Mouse (Mus musculus) thymus, postnatal 4 days (tissue): Measurements from ENCODE around the gene Chrd.

ENCODE experiments used
- DNase-seq: peaks from one replicate; pipeline ENCODE4 v3.0.0; 2021

The Chrd gene

DNA sequence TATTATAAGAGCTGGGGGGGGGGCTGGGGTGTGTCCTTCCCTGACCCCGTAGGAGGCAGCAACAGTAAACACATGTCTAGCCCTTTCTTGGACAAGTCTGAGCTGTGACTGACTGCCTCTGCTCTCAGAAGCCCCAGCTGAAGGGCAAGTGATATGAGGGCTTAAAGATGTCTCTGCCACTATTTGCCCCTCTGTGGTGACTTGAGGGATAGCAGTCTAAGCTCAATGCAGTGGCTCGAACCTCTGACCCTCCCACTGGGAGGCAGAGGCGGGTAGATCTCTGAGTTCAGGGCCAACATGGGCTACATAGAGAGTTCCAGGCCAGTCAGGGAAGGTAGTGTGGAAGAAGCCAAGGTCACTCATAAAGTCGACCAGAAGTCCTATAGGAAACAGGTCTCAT is 22.1 kb upstream of the Chrd start:
- DNase-seq: no peak

DNA sequence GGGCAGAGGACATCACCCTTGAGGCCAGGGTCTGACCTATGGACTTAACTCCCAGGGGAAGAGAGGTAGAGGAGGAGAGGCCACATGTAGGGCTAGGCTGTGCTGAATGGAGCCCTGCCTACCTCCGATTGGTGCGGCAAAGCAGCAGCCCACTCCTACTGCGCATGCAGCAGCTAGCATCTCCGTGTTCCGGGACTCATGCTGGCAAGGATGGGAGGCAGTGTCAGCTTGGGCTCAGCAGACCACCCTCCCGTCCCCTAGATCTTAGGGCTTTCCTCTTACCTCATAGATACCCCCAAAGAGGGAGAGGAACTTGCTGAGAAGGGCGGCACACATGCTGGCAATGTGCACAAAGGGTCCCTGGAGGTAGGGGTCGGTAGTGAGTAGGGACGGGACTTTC is 20.7 kb upstream of the Chrd start:
- no peak for DNase-seq

DNA sequence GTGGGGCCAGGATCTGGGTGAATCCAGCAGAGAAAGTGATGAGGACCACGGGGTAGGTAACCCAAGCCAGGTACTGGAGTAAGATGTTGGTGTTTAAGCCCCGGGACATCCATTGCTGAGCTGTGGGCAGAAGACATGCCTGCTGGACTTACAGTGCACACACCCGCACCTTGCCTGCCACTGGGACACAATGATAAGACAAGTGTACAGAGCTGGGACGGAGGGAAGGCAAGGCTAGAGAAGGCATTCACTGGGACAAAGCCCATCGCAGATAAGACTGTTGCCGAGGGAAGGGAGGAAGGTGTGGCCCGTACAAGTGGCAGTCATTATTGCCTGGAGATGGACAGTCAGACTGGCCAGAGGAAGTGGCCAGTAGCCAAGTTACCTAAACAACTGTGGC is 20.0 kb upstream of the Chrd start:
- no peak for DNase-seq

DNA sequence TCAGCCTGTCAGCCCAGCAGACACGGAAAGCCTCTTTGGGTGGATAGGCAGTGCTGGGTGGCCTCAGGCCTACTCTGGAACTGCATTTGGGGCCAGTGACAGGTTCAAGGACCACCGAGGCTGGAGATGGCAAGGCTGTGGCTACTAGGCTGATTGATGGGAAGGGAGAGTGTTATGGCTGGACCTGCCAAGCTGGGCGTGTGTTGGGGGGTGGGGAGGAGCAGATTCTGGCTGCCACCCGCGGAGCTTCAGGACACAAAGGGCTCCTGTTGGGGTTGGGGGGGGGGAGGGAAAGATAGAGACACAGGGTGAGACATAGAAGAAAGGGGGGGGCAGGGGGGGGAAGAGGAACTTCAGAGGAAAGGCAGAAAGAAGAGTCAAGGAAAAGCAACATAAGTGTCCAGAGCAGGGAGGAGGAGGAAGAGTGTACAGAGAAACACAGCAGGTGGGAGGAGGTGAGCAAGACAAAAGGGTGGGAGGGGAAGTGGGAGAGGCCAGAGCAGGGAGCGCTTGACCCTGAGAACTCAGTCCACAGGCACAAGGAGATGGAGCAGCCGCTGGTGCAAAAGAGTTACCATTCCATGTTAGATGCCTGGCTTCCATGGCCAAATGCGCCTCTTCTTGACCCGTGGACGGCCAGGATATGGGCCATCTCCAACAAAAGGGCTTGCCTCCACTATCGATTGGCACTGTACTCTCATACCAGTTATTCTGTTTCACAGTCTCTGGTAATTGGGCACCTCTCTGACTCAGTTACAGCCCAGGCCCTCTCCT is 18.4 kb upstream of the Chrd start:
- no peak for DNase-seq

DNA sequence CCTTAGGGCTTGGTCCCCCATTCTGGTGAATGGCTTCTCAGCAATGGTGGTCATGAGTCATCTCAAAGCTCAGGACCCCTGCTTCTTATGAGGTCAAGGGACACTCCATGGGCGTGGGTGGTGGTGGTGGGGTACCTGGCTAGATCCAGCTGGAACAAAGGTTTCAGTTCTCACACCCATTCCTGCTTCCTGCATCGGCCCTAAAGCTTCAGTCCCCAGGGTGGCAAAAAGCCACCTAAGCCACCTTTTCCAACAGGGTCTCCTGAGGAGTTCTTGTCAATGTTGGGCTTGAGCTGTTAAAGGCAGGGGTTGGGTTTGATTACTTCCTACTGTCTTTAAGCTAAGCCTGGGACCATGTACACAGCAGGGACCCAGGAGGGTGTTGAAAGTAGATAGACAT is 17.8 kb upstream of the Chrd start:
- no peak for DNase-seq

DNA sequence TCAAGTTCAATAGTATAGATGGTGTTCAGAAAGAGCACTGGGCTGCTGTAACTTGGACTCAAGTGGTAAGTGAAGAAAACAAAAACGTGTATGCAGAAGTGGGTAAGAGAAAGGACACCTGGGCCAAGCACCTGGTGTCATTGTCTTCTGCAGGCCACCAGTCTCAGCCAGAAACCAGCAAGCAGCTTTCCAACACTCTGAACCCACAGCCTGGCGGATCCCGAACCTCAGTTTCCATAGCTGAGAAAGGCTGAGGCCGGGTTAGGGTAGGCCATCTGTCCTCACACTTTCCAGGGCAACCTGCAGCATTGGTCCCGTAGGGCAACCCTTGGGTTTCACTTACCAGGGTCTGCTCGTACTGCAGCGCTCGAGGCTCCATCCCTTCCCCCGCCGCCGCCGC is 17.4 kb upstream of the Chrd start:
- no peak for DNase-seq

DNA sequence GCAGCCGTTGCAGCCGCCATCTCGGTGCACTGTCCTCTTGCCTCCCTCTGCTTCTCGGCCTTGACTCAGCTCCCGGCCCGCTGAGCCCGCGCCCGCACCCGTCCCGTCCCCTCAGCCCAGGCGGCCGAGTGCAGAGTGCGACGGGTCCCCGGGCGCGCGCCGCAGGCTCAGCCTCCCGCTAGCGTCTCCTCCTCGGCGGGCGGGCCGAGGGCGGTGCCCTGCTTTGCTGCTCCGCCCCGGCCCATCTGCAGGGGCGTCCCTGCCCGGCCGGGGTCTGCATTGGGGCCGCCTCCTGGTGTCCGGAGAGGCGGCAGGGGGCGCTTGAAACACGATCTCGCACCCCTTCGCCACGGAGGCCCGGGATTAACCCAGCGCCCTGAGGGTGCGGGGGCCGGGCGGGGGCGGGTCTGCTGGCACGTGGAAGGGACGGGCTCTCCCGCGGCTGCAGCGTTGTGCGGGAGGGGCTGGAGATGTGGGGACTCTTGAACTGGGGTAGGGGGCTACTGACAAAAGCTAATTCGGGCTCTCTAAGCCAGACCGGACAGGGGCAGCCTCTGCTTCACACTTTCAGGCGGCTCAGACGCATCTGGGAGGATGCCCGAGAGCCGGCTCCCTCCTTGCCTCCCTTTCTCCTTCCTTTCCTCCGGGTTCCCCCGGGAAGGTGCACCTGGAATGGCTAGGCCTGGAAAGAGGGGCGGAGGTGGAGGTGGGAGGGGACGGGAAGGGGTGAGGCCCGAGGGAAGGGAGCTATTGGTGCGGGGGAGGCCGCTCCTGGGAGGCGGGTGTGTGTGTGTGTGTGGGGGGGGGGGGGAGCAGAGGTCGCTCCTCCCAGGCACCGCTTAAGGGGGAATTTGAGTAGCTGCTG is 16.7 kb upstream of the Chrd start:
- DNase-seq: peak; percentile 82

DNA sequence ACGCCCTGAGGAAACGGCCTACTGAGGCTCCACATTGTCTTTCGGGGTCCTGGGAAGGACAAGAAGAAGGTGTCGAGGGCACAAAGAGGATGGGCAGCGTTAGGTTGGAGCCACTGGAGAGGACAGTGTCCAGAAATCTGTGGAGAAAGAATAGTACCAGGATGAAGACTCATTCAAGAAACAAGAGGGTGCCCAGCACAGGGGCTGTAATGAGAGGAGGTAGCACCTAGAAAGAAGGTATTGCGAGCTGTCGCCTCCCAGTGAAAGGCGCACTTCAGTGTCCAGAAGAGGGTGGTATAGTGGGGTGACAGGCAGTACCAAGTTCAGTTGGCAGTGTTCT is 16.1 kb upstream of the Chrd start:
- DNase-seq: no peak

DNA sequence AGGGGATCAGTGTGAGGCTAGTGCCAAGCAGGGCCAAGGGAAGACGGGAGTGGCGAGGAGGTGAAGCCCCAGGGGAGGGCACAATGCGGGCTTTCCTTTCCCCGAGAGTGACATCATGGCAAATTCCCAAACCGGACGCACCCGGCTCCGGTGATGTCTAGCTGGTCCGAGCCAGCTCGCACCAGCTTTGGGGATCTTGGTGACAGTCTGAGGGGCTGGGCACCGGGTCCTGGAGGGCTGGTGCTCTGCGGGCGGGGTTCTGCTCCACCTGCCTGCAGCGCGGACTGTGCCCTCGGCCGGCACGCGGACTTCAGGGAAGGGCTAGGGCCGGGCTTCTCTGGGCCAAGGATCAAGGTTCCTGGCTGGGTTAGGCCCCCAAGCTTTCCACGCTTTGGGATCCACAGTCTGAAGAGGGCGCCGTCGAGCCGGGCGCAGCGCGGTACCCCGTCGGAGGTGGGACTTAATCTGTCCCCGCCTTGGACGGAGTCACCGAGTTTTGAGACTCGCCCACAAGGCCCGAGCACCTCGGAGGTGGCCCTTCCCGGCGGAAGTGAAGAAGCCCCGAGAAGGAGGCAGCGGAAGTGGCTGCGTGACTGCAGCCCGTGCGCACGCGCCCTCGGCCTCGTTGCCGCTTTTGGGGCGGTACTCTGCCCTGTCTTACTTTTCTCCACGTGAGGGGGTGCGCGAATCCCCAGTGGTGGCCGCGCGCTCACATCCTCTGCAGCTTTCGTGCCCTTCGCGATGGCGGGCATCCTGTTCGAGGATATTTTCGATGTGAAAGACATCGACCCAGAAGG is 15.5 kb upstream of the Chrd start, which contains the start of the genes Polr2h and Clcn2:
TSS of gene Polr2h (plus strand) at position 485 of the 797 bp plus-strand sequence.
TSS of gene Clcn2 (minus strand) at position 566 of the 797 bp plus-strand sequence.
- DNase-seq: peak; percentile 98

DNA sequence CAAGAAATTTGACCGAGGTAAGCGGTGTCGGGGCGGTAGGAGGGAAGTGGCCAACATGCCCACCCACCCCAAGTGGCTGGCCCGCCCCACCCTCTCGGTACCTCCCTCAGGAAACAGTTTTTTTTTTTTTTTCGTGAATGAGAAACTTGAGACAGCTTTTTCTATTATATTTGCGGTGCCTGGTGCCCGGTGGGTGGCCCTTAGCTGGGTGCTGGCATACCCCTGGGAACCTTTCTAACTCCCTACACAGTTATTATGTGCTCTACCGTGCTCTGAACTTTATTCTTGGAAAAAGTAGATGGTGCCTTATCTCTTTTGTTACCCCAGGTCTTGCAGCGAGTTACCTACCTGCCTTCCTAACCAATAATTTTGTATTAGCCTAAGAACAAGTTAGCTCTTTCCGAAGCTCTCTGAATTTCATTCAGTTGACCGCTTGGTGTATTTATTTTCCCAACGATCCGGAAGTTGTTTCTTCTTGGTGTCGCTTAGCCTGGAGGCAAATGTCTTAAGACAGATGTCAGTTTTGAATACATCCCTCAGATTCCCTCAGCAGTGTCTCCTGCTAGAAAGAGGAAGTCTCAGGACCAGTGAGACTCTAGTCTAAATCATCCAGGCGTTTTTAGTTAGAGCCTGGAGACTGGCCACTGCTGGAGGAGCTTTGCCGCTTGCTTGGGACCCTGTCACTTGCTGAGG is 14.8 kb upstream of the Chrd start:
- DNase-seq: no peak

DNA sequence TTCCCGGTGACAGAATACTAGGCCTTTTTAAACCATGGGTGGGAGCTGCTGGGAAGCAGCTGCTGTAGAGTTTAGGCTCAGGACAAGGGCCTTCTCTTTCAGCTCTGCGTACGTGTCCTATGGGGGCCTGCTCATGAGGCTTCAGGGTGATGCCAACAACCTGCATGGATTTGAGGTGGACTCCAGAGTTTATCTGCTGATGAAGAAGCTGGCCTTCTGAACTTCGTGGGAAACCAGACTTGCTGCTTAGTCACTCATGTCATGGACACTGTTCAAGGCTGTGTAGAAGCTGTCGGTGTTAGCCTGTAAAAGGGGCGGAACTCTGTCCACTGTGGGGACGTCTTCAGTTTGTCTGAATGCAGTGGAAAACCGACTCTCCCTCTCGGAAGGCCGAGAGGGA is 11.1 kb upstream of the Chrd start:
- no peak for DNase-seq

DNA sequence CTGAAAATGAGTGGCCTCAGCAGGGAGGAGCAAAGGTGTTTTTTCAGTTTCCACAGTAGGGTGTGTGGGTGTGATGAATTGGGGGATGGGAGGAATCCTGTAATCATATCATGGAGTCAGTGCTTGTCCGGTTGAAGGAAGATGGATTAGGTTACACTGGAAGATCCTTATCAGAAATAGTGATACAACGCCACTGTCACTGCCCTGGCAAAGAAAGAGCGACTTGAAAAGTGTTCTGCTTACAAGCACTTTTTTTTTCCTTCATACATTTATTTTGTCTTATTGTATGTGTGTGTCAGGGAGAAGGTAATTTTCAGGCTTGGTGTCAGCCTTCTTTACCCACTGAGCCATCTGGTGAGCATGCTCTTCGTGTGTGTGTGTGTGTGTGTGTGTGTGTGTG is 10.2 kb upstream of the Chrd start:
- no peak for DNase-seq

DNA sequence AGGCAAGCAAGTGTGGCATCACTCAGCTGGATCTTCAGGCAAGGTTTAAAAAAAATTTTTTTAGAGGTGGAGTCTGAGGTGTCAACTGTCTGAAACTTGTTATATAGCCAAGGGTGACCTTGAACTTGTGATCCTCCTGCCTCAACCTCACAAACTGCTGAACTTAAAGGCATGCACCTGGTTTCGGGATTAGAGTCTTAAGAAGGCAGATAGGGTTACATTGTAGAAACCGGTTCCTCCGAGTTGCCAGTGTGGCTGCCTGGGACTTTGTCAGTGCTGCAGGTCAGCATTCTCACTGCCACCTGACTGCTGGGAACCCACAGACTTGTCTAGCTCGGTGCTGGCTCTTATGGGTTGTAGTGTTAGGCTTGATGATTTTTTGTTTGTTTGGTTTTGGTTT is 9.7 kb upstream of the Chrd start:
- no peak for DNase-seq

DNA sequence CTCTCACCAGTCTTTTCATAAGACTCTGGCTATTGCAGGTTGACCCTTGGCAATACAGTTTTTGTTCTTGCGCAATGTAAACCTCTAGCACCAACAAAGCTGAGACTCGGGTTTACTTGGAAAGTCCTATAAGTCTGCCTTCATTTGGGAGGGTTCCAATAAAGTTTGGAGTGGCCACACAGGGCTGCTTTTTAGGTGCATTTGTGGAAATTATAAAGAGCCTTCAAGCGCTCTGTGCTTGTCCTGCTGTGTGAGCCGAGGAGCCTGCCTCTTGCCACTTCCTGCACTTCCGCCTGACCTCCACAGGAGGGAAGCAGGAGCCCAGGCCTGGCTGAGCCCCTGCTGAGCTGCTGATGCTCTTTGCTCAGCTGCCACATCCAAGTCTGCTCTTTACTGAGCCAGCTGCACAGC is 8.6 kb upstream of the Chrd start:
- DNase-seq: peak; percentile 63

DNA sequence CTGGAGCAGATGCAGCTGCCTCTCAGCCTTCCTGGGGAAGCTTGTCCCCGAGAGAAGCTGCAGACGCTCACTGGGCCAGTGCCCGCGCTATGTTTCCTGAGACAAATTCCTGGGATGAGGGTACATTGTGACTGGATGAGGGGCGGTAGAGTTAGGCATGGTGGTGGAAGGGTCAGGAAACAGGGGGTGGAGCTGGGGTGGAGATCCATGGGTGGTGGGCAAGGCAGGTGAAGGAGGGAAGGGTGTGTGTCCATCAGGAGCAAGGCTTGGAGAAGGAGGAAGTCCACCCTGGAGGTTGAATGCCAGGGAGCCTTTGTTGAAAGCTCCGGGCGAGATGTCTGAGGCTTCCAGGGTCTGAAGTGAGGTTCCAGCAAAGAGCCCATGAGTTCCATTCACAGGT is 7.6 kb upstream of the Chrd start:
- no peak for DNase-seq

DNA sequence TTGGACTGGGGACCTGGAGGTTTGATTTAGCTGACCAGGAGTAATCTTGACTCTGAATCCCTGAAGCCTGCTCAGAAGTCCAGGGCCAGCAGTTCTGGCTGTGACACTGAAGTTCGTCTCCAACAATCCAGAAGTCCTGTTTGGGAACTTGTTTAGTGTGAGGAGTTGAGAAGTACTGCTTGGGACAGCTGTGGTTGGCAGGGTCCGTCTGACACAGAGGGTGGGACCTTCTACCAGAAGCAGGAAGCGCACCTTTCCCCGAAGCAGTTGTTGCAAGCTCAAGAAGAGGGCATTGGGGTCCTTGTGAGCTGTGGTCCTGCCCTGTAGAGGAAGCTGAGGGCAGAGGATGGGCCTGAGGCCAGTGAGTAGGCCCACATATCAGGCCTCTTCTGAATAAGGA is 7.2 kb upstream of the Chrd start:
- no peak for DNase-seq

DNA sequence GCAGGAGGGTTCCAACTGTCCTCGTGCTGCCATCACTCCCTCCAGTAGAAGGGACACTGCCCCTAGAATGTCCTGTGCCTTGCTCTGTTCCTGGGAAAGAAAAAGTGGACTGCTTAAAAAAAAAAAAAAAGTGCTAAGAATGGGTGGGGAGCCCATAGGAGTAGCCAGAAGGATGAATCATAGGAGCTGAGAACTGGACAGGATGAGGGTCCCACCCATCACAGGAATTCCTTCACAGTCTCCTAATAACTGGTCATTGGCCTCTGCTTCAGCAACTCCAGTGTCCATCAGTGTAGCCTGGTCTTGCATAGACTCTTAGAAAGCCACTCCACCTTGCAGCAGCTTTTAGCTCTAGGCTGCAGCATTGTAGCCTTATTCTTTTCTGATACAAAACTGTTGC is 6.5 kb upstream of the Chrd start:
- no peak for DNase-seq

DNA sequence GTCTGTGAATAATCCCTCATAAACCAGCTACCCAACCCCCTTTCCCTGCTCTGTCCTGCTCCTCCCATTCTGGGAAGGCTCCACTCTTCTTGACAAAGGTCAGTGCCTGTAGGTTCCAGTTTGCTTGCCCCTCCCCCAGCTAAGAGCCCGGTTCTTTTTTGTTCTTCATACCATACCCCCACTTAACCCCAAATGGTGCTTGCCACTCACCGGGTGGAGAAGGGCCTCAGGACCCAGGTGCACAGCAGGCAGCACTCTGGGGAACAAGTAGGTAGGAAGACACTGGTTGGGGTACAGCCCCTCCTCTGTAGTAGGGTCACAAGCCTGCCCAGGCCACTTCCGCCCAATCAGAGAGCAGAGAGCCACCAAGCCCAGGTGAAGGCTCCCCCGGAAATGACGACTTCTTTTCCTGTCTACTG is 2.6 kb upstream of the Chrd start:
- no peak for DNase-seq

DNA sequence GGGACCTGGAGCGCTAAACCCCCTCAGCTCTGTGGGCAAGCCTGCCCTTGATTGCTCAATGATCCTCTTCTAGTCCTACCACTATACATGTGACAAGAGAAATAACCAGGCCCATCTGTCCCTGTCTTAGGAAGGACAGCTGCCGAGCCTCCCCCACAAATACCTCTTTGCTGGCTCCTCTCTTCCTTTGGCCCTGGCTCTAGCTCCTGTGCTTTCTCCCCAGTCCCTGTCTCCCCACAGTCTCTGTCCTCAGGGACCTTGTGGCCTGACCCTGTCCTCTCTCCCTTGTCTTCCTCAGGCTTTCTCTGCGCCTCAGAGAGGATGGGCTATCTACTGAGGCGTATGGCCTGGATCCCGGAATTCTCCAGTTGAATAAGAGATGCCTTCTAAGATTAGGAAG is 1.2 kb upstream of the Chrd start:
- no peak for DNase-seq

DNA sequence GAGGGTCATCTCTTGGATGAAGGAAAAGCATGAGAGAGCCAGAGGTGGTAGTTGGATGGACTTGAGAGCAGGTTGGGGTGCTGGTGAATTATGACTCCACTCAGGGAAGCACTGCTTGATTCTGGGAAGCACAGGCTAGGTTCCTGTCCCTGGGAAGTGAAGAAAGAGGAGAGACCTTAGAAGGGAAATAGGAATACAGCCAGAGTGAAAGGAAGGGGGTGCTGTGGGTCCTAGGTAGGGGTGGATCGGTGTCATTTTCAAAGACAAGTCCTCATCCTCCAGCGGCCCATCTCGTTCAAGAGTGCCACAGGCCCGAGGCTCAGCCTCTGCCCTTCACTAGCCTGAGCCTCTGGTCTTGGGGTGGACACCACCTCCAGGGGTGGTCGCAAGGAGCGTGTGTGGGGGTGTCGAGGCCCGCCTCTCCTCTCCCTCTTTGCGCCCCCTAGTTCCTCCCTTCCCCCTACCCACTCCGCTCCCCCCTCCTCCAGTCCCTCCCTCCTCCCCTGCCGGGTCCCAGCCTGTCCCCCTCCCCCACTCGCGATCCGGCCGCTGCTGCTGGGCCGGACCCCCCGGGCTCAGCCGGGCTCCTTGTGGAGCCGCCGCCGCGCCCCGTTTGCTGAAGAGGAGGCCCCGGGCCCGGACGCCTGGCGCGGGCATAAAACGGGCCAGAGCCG is 539 bp upstream of the Chrd start:
- no peak for DNase-seq

DNA sequence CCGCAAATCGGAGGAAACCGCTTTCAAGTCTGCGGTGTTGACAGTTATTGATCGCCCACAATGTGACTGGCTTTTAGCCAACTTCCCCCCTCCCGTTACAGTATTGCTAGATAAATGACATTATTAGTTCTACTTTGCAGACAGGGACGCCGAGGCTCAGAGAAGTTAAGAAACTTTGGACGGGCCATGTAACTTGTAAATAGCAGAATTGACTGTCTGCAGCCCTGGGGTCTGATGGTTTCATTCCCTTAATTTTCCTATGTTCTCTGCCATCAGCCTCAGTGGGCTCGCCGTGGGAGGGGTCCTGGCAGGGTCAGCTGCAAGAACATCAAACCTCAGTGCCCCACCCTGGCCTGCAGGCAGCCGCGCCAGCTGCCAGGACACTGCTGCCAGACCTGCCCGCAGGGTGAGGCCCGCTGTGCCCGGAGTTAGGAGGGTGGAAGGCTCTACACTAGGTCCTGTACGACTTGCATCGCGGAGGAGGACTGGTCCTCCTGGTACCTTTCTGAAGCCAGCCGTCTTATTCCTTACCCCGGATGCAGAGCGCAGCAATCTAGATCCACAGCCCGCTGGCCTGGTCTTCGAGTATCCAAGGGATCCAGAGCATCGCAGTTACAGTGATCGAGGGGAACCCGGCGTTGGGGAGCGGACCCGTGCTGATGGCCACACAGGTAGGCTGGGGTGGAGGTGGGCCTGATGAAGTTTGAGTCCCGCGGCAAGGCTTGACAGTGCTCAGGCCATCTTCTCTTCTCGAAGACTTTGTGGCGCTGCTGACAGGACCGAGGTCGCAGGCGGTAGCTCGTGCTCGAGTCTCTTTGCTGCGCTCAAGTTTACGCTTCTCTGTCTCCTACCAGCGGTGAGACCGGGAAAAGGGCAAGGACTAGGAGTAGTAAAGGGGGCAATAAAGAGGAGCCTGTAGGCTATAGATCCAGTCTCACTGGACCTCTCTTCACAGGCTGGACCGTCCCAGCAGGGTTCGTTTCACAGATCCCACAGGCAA is 1.1 kb downstream of the Chrd start, which contains the start of gene Thpo:
TSS of gene Thpo (minus strand) at position 781 of the 1,000 bp plus-strand sequence.
- DNase-seq: no peak
